Mouse (Mus musculus) kidney, embryonic 14.5 days (tissue): ENCODE measurements around the gene Slc29a3. TPM values are rescaled to one million over a fixed set of nuclear protein-coding genes. Genes with fewer than 3 reads are reported as not detected.
"Not testable (repeated sequence)": the region's sequence is repeated elsewhere in the genome, so short reads cannot be mapped to it uniquely, and the experiment has no call there.

Experiments used
- ATAC-seq: fragments of 200-750 bp; cut with Nextera tagmentation; 2 replicates; pipeline ENCODE4 v1.8.0; 2017; ENCODE audit warnings: moderate number of reproducible peaks, mild to moderate bottlenecking, moderate TSS enrichment, moderate library complexity; ENCODE audit not compliant: low FRiP score, low TSS enrichment
- H3K27ac ChIP-seq: fragments of 300-500 bp; sonication (generic); 2 replicates; pipeline ENCODE4 v1.5.1; 2014; ENCODE audit warnings: low read depth, mild to moderate bottlenecking, low read length, moderate library complexity, mixed read lengths
- H3K27me3 ChIP-seq: fragments of 300-500 bp; sonication (generic); 2 replicates; pipeline ENCODE4 v1.6.1; 2014; ENCODE audit warnings: mild to moderate bottlenecking, low read length; ENCODE audit not compliant: control insufficient read depth, insufficient read depth
- H3K36me3 ChIP-seq: fragments of 300-500 bp; sonication (generic); 2 replicates; pipeline ENCODE4 v1.6.1; 2014; ENCODE audit warnings: low read length, mixed read lengths; ENCODE audit not compliant: control insufficient read depth, insufficient read depth
- H3K4me1 ChIP-seq: fragments of 300-500 bp; sonication (generic); 2 replicates; pipeline ENCODE4 v1.6.1; 2014; ENCODE audit warnings: low read length, mixed read lengths; ENCODE audit not compliant: control insufficient read depth, insufficient read depth
- H3K4me2 ChIP-seq: fragments of 300-500 bp; sonication (generic); replicated peaks from 2 replicates; pipeline ENCODE4 v1.6.1; 2014; ENCODE audit warnings: low read depth, mild to moderate bottlenecking, low read length
- H3K4me3 ChIP-seq: fragments of 300-500 bp; sonication (generic); 2 replicates; pipeline ENCODE4 v1.5.1; 2014; ENCODE audit warnings: mild to moderate bottlenecking, low read length
- H3K9ac ChIP-seq: fragments of 300-500 bp; sonication (generic); 2 replicates; pipeline ENCODE4 v1.6.1; 2014; ENCODE audit warnings: low read depth, mild to moderate bottlenecking, low read length, moderate library complexity
- H3K9me3 ChIP-seq: fragments of 300-500 bp; sonication (generic); 2 replicates; pipeline ENCODE4 v1.6.1; 2016; ENCODE audit warnings: low read length; ENCODE audit not compliant: control insufficient read depth
- WGBS: fragments of 180-500 bp; shearing (Covaris S2); extraction: QIAGEN DNeasy Blood & Tissue Kit; methylation state at CpG from one replicate; pipeline ENCODE4 v1.1.7; 2014; 5-methylcytosine and 5-hydroxymethylcytosine counted together
- polyA plus RNA-seq: library from polyadenylated mRNA; unstranded; fragments of >200 nt; fragmentation: Nextera tagmentation; extraction: Ambion mirVana; gene quantifications from 2 replicates; pipeline ENCODE4 v1.2.1, GENCODE M21; 2014

Slc29a3 gene
- polyA plus RNA-seq, 1 experiment from 2014 or later: 10.8 TPM

- Histone ChIP-seq H3K27ac (no peak overlapping the region), H3K4me3 (peak overlapping the region; percentile 68; the same call in 1 of the 2 replicates), H3K36me3 (no peaks in the 10 kb centered on the region), H3K9ac (peak overlapping the region; percentile 31; the same call in 1 of the 2 replicates), H3K4me2 (peak overlapping the region; percentile 60), H3K4me1 (peaks cover 11% of the 10 kb centered on the region; the same call in 1 of the 2 replicates), H3K9me3 (no peaks in the 10 kb centered on the region), H3K27me3 (no peaks in the 10 kb centered on the region)
- no peak for ATAC-seq
- WGBS: 63% methylated on average over 9 of the region's 9 CpGs
Observed at GRCm38 (mm10) chr10:60753261-60753660, 667 bp upstream of the Slc29a3 start.

- H3K9ac ChIP-seq: no peak overlapping the region; the same call in 1 of the 2 replicates
- no peak for ATAC-seq
- no peak overlapping the region for H3K27ac ChIP-seq
- no peaks in the 10 kb centered on the region for H3K27me3 ChIP-seq
- no peak overlapping the region for H3K4me2 ChIP-seq
- H3K4me3 ChIP-seq: no peak overlapping the region
- peaks cover 14% of the 10 kb centered on the region; the same call in 1 of the 2 replicates for H3K4me1 ChIP-seq
- no peaks in the 10 kb centered on the region; the same call in 1 of the 2 replicates for H3K36me3 ChIP-seq
- WGBS: 71% methylated on average over 6 of the region's 6 CpGs
- no peaks in the 10 kb centered on the region for H3K9me3 ChIP-seq
Observed at GRCm38 (mm10) chr10:60747667-60748212, 4.9 kb downstream of the Slc29a3 start.

- Histone ChIP-seq H3K27ac (no peak overlapping the region), H3K9me3 (no peaks in the 10 kb centered on the region), H3K36me3 (no peaks in the 10 kb centered on the region; the same call in 1 of the 2 replicates), H3K4me2 (no peak overlapping the region), H3K4me1 (peaks cover 8% of the 10 kb centered on the region; the same call in 1 of the 2 replicates), H3K4me3 (no peak overlapping the region), H3K9ac (no peak overlapping the region), H3K27me3 (no peaks in the 10 kb centered on the region)
- whole genome bisulfite sequencing: 44% methylated on average over 2 of the region's 2 CpGs
- 0 out of 2 replicates have a peak, but pooled peaks have one; percentile 40 for ATAC-seq
Observed at GRCm38 (mm10) chr10:60746512-60746911, 6.1 kb downstream of the Slc29a3 start.

- Histone ChIP-seq H3K4me1 (0 out of 2 replicates have a peak, but pooled peaks cover 5% of the 10 kb centered on the region), H3K27ac (peak overlapping the region; percentile 37; the same call in 1 of the 2 replicates), H3K27me3 (no peaks in the 10 kb centered on the region)
Observed at GRCm38 (mm10) chr10:60744543-60745290, 7.9 kb downstream of the Slc29a3 start.

GRCm38 (mm10) chr10:60743681-60744080 is 8.9 kb downstream of the Slc29a3 start:
- no peak overlapping the region for H3K4me2 ChIP-seq
- no peaks in the 10 kb centered on the region for H3K9me3 ChIP-seq
- no peak overlapping the region for H3K4me3 ChIP-seq
- no peak for ATAC-seq
- WGBS: 65% methylated on average over 9 of the region's 9 CpGs
- no peaks in the 10 kb centered on the region for H3K27me3 ChIP-seq
- H3K27ac ChIP-seq: peak overlapping the region; percentile 37; the same call in 1 of the 2 replicates
- no peak overlapping the region for H3K9ac ChIP-seq
- H3K4me1 ChIP-seq: 0 out of 2 replicates have a peak, but pooled peaks cover 5% of the 10 kb centered on the region
- no peaks in the 10 kb centered on the region; the same call in 1 of the 2 replicates for H3K36me3 ChIP-seq

More at GRCm38 (mm10) chr10:60744543-60745290, 7.9 kb downstream of the Slc29a3 start:
- no peak overlapping the region for H3K9ac ChIP-seq
- no peak overlapping the region for H3K4me2 ChIP-seq
- no peaks in the 10 kb centered on the region; the same call in 1 of the 2 replicates for H3K36me3 ChIP-seq
- H3K9me3 ChIP-seq: no peaks in the 10 kb centered on the region
- no peak for ATAC-seq
- no peak overlapping the region for H3K4me3 ChIP-seq
- 71% methylated on average over 14 of the region's 14 CpGs for WGBS

- no peak overlapping the region for H3K27ac ChIP-seq
- 77% methylated on average over 6 of the region's 6 CpGs for WGBS
- no peaks in the 10 kb centered on the region for H3K9me3 ChIP-seq
- no peaks in the 10 kb centered on the region; the same call in 1 of the 2 replicates for H3K36me3 ChIP-seq
- H3K9ac ChIP-seq: no peak overlapping the region
- no peaks in the 10 kb centered on the region for H3K27me3 ChIP-seq
- no peak overlapping the region for H3K4me3 ChIP-seq
- 0 out of 2 replicates have a peak, but pooled peaks cover 5% of the 10 kb centered on the region for H3K4me1 ChIP-seq
- no peak for ATAC-seq
- H3K4me2 ChIP-seq: no peak overlapping the region
Observed at GRCm38 (mm10) chr10:60742942-60743341, 9.7 kb downstream of the Slc29a3 start.

GRCm38 (mm10) chr10:60742296-60742695 is 10.3 kb downstream of the Slc29a3 start:
- 62% methylated on average over 1 of the region's 1 CpGs for WGBS
- H3K9ac ChIP-seq, ATAC-seq, H3K4me2 ChIP-seq, H3K36me3 ChIP-seq, H3K27me3 ChIP-seq, H3K27ac ChIP-seq, H3K4me1 ChIP-seq, H3K4me3 ChIP-seq, H3K9me3 ChIP-seq: not testable (repeated sequence)

GRCm38 (mm10) chr10:60741435-60741834 is 11.2 kb downstream of the Slc29a3 start:
- Histone ChIP-seq H3K4me3 (no peak overlapping the region), H3K4me2 (no peak overlapping the region), H3K9ac (no peak overlapping the region), H3K36me3 (no peaks in the 10 kb centered on the region; the same call in 1 of the 2 replicates), H3K27ac (no peak overlapping the region), H3K27me3 (no peaks in the 10 kb centered on the region), H3K9me3 (no peaks in the 10 kb centered on the region), H3K4me1 (peaks cover 14% of the 10 kb centered on the region; the same call in 1 of the 2 replicates)
- WGBS: 75% methylated on average over 7 of the region's 7 CpGs
- ATAC-seq: no peak
